Mouse (Mus musculus): ENCODE measurements around the gene Kcnab1. TPM values are rescaled to one million over a fixed set of nuclear protein-coding genes. Genes with fewer than 3 reads are reported as not detected.

Gene Kcnab1
- polyA plus RNA-seq (2012; rRNA removed): 0.05 and 0.29 TPM in 2 replicates

- Histone ChIP-seq H3K36me3 (ENCODE audit: control insufficient read depth, insufficient read depth, low read length) (no peaks in the 10 kb centered on the region), H3K4me1 (ENCODE audit: control insufficient read depth, insufficient read depth, insufficient read length, low read length) (no peaks in the 10 kb centered on the region), H3K27me3 (ENCODE audit: control insufficient read depth, insufficient read depth, low read length) (no peaks in the 10 kb centered on the region), H3K27ac (ENCODE audit: insufficient read depth, low read depth, low read length) (no peak within 1 kb of the TSS), H3K4me3 (ENCODE audit: low read depth, low read length) (0 out of 2 replicates have a peak within 1 kb of the TSS, but pooled peaks have one; percentile 21)
- TF ChIP-seq POLR2A (IDR thresholded peaks at IDR 0.05; ENCODE audit: low read depth, low read length) (no peak), CTCF (IDR thresholded peaks at IDR 0.05; ENCODE audit: extremely low read depth, insufficient read length, insufficient replicate concordance, low read depth, low read length) (no peak)
- 3% methylated on average over 30 of the region's 30 CpGs for WGBS
Observed at GRCm38 (mm10) chr3:65108945-65109921, at the start of gene Kcnab1. Kcnab1 (plus strand) TSS chr3:65109384.

GRCm38 (mm10) chr3:65088295-65088694 is 20.9 kb upstream of the Kcnab1 start:
- H3K36me3 ChIP-seq (ENCODE audit: control insufficient read depth, insufficient read depth, low read length): no peaks in the 10 kb centered on the region
- no peaks in the 10 kb centered on the region for H3K27me3 ChIP-seq (ENCODE audit: control insufficient read depth, insufficient read depth, low read length)
- TF ChIP-seq CTCF (IDR thresholded peaks at IDR 0.05; ENCODE audit: extremely low read depth, insufficient read length, insufficient replicate concordance, low read depth, low read length) (no peak), POLR2A (IDR thresholded peaks at IDR 0.05; ENCODE audit: low read depth, low read length) (no peak)
- WGBS: 72% methylated on average over 2 of the region's 2 CpGs
- H3K27ac ChIP-seq (ENCODE audit: insufficient read depth, low read depth, low read length): no peak overlapping the region
- H3K4me1 ChIP-seq (ENCODE audit: control insufficient read depth, insufficient read depth, insufficient read length, low read length): no peaks in the 10 kb centered on the region
- no peak overlapping the region for H3K4me3 ChIP-seq (ENCODE audit: low read depth, low read length)

GRCm38 (mm10) chr3:65104117-65104516 is 5.1 kb upstream of the Kcnab1 start:
- no peak for TF ChIP-seq POLR2A (IDR thresholded peaks at IDR 0.05; ENCODE audit: low read depth, low read length)
- no peak for TF ChIP-seq CTCF (IDR thresholded peaks at IDR 0.05; ENCODE audit: extremely low read depth, insufficient read length, insufficient replicate concordance, low read depth, low read length)

GRCm38 (mm10) chr3:65110190-65110589 is 1.0 kb downstream of the Kcnab1 start:
- 63% methylated on average over 9 of the region's 9 CpGs for WGBS
- no peak overlapping the region for H3K4me3 ChIP-seq (ENCODE audit: low read depth, low read length)

More at GRCm38 (mm10) chr3:65104117-65104516, 5.1 kb upstream of the Kcnab1 start:
- WGBS: 64% methylated on average over 6 of the region's 6 CpGs
- Histone ChIP-seq H3K4me3 (ENCODE audit: low read depth, low read length) (no peak overlapping the region), H3K36me3 (ENCODE audit: control insufficient read depth, insufficient read depth, low read length) (no peaks in the 10 kb centered on the region), H3K27me3 (ENCODE audit: control insufficient read depth, insufficient read depth, low read length) (no peaks in the 10 kb centered on the region), H3K4me1 (ENCODE audit: control insufficient read depth, insufficient read depth, insufficient read length, low read length) (no peaks in the 10 kb centered on the region), H3K27ac (ENCODE audit: insufficient read depth, low read depth, low read length) (no peak overlapping the region)

GRCm38 (mm10) chr3:65111176-65111575 is 2.0 kb downstream of the Kcnab1 start:
- 78% methylated on average over 2 of the region's 2 CpGs for WGBS
- no peaks in the 10 kb centered on the region for H3K4me1 ChIP-seq (ENCODE audit: control insufficient read depth, insufficient read depth, insufficient read length, low read length)
- no peak overlapping the region for H3K4me3 ChIP-seq (ENCODE audit: low read depth, low read length)
- no peaks in the 10 kb centered on the region for H3K36me3 ChIP-seq (ENCODE audit: control insufficient read depth, insufficient read depth, low read length)
- H3K27ac ChIP-seq (ENCODE audit: insufficient read depth, low read depth, low read length): no peak overlapping the region
- TF ChIP-seq POLR2A (IDR thresholded peaks at IDR 0.05; ENCODE audit: low read depth, low read length): no peak
- no peak for TF ChIP-seq CTCF (IDR thresholded peaks at IDR 0.05; ENCODE audit: extremely low read depth, insufficient read length, insufficient replicate concordance, low read depth, low read length)
- no peaks in the 10 kb centered on the region for H3K27me3 ChIP-seq (ENCODE audit: control insufficient read depth, insufficient read depth, low read length)

More at GRCm38 (mm10) chr3:65110190-65110589, 1.0 kb downstream of the Kcnab1 start:
- no peak overlapping the region for H3K27ac ChIP-seq (ENCODE audit: insufficient read depth, low read depth, low read length)
- TF ChIP-seq POLR2A (IDR thresholded peaks at IDR 0.05; ENCODE audit: low read depth, low read length) (no peak), CTCF (IDR thresholded peaks at IDR 0.05; ENCODE audit: extremely low read depth, insufficient read length, insufficient replicate concordance, low read depth, low read length) (no peak)
- H3K36me3 ChIP-seq (ENCODE audit: control insufficient read depth, insufficient read depth, low read length): no peaks in the 10 kb centered on the region
- no peaks in the 10 kb centered on the region for H3K4me1 ChIP-seq (ENCODE audit: control insufficient read depth, insufficient read depth, insufficient read length, low read length)
- no peaks in the 10 kb centered on the region for H3K27me3 ChIP-seq (ENCODE audit: control insufficient read depth, insufficient read depth, low read length)

GRCm38 (mm10) chr3:65115164-65115563 is 6.0 kb downstream of the Kcnab1 start:
- 88% methylated on average over 6 of the region's 6 CpGs for WGBS
- no peak overlapping the region for H3K4me3 ChIP-seq (ENCODE audit: low read depth, low read length)
- H3K36me3 ChIP-seq (ENCODE audit: control insufficient read depth, insufficient read depth, low read length): no peaks in the 10 kb centered on the region
- TF ChIP-seq CTCF (IDR thresholded peaks at IDR 0.05; ENCODE audit: extremely low read depth, insufficient read length, insufficient replicate concordance, low read depth, low read length) (no peak), POLR2A (IDR thresholded peaks at IDR 0.05; ENCODE audit: low read depth, low read length) (no peak)
- no peak overlapping the region for H3K27ac ChIP-seq (ENCODE audit: insufficient read depth, low read depth, low read length)
- no peaks in the 10 kb centered on the region for H3K27me3 ChIP-seq (ENCODE audit: control insufficient read depth, insufficient read depth, low read length)
- H3K4me1 ChIP-seq (ENCODE audit: control insufficient read depth, insufficient read depth, insufficient read length, low read length): no peaks in the 10 kb centered on the region

GRCm38 (mm10) chr3:65116958-65117357 is 7.8 kb downstream of the Kcnab1 start:
- 73% methylated on average over 3 of the region's 3 CpGs for WGBS
- Histone ChIP-seq H3K4me1 (ENCODE audit: control insufficient read depth, insufficient read depth, insufficient read length, low read length) (no peaks in the 10 kb centered on the region), H3K27me3 (ENCODE audit: control insufficient read depth, insufficient read depth, low read length) (no peaks in the 10 kb centered on the region), H3K4me3 (ENCODE audit: low read depth, low read length) (no peak overlapping the region), H3K36me3 (ENCODE audit: control insufficient read depth, insufficient read depth, low read length) (no peaks in the 10 kb centered on the region), H3K27ac (ENCODE audit: insufficient read depth, low read depth, low read length) (no peak overlapping the region)
- TF ChIP-seq POLR2A (IDR thresholded peaks at IDR 0.05; ENCODE audit: low read depth, low read length) (no peak), CTCF (IDR thresholded peaks at IDR 0.05; ENCODE audit: extremely low read depth, insufficient read length, insufficient replicate concordance, low read depth, low read length) (no peak)
